Mouse (Mus musculus) kidney, adult 8-10 months (tissue): ENCODE data around the gene Gm49383.
"Not testable (repeated sequence)": the region's sequence is repeated elsewhere in the genome, so short reads cannot be mapped to it uniquely, and the experiment has no call there.

Experiments
- DNase-seq, 2 experiments: peaks; one replicate each; pipeline ENCODE4 v3.0.0; 2022

Gm49383 gene

GRCm38 (mm10) chr12:69160677-69161076, 36.2 kb downstream of the Gm49383 start:
- DNase-seq = not testable (repeated sequence)

DNA sequence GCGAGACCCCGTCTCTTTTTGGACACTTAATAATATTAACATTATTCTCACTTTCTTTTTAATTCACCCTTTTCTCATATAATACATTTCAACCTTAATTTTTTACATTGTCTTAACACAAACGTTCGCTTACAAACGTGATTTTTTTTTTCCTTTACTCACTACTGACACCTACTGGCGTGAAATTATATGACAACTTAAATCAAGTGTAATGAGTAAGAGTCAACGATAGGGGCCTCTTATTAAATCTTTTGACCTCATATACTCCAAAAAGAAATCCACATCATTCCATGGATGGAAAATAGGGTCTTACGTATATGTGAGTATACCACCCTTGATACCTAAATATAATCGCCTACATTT, 37.3 kb downstream of the Gm49383 start:
- DNase-seq = peak in 1 of 2 experiments; percentile 38

DNA sequence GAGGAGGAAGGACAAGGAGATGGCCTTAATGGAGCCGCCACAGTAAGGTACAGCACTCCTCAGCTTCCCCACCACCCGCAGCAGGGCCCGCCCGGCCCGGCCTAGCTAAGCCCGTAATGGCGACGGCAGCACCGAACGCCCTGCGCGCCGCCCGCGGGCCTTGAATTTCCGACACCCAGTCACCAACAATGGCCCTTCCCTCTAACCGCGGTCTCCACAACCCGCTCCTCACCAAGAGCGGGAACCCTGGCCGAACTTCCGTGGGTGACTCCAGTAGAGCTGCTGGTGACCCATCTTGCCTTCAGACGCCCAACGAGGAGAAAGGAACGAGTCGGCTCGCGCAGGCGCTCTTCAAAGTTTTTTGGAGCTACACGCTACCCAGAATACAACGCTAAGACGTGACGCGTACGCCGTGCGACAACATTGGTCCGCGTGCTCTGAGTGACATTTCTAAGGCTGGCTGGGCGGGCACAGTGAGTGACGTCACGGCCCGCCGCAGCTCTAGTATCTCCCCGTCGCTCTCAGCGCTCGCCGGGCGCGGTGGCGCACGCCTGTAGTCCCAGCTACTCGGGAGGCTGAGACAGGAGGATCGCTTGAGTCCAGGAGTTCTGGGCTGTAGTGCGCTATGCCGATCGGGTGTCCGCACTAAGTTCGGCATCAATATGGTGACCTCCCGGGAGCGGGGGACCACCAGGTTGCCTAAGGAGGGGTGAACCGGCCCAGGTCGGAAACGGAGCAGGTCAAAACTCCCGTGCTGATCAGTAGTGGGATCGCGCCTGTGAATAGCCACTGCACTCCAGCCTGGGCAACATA, 37.9 kb downstream of the Gm49383 start, which contains the start of gene Rps29:
Gene Rps29 (minus strand): TSS at position 422 of the 813 bp plus-strand sequence.
- peak; percentile 98 for DNase-seq

DNA sequence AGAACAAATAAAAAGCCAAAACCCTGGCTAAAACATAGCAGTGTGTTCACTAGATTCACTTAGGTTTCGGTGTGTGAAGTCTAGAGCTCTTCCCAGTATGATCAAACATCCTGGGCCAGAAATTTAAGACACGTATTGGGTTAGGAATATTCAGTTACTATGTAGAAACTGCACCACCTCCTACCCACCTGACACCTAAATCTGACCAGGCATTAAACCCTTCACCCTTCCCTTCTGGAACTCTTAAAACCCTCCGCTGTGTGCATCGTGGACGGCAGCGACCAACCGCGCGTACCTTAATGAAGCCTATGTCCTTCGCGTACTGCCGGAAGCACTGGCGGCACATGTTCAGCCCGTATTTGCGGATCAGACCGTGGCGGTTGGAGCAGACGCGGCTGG, 38.5 kb downstream of the Gm49383 start:
- no peak for DNase-seq

DNA sequence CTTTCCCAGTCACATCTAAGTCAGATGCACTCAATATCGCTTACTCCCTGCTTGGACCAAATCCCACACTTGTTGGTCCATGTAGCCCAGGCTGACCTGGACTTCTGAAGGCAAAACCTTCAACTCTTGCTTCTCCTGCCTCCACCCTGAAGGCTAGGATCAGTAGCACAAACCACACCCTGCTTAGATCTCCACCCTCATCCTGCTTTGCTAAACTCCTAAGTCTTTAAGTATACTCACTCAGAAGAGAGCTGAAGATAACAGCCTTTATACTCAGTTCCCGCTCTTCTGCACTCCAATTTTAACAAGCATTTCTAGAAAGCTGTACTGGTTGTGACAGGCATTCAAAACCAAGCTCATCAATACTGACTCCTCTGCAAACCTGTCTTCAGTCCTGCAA, 39.8 kb downstream of the Gm49383 start:
- no peak for DNase-seq

GRCm38 (mm10) chr12:69156436-69156835, 40.5 kb downstream of the Gm49383 start:
- no peak for DNase-seq

- no peak for DNase-seq
These were observed 41.0 kb downstream of the Gm49383 start for GRCm38 (mm10) chr12:69155923-69156322.

DNA sequence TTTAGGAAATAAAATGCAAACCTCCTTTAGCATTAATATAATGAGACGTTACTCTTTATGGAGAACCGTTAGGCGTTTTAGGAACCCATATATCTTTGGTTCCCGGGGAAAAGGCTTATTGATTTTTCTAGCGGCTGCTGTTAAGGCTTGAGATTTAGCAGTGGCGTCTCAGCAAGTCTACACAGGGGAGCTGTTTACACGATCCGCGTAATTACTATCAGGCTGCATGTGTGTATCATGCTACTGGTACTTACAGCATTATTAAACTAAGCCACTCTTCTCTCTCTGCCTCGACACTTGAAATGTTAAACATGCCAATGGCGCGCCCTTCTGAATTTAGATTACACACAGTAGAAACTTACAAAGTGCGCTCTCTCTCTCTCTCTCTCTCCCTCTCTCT, 46.9 kb downstream of the Gm49383 start:
- DNase-seq = no peak

GRCm38 (mm10) chr12:69147166-69147735, 49.7 kb downstream of the Gm49383 start:
- no peak for DNase-seq

- no peak for DNase-seq
These were observed 53.4 kb downstream of the Gm49383 start for GRCm38 (mm10) chr12:69143460-69143859.

DNA sequence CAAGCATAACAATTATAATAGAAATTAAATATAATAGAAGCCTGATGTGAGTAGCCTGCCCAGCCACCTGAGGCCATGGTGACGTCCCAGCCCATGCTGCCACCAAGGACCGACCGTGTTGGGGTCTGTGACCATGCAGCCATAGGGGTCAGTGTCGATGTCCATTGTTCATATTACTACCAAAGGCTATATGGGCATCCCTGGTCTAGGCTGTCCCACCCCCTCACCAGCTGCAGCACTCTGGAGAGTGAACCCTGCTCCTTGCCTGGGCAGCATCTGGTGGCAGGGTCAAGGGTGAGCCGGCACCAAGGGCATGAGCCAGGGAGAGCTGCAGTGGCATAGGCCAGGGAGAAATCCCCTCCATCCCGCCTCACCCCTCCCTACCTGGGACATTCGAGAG, 57.1 kb downstream of the Gm49383 start:
- DNase-seq = no peak

GRCm38 (mm10) chr12:69139201-69139600, 57.7 kb downstream of the Gm49383 start:
- no peak for DNase-seq
